Mouse (Mus musculus) G1E (cell line): ENCODE measurements around the gene Traf3ip1. TPM values are rescaled to one million over a fixed set of nuclear protein-coding genes. Genes with fewer than 3 reads are reported as not detected.

Experiments
- ATAC-seq: 2 replicates; pipeline ENCODE4 v1.8.0; 2016; ENCODE audit warnings: mild to moderate bottlenecking; ENCODE audit not compliant: insufficient number of reproducible peaks, poor library complexity, low FRiP score, severe bottlenecking; ENCODE audit errors: extremely low read depth
- DNase-seq: peaks from one replicate; pipeline ENCODE4 v3.0.0; 2012; ENCODE audit warnings: low spot score
- H3K27me3 ChIP-seq: 2 replicates; pipeline ENCODE4 v1.6.1; 2012; ENCODE audit warnings: mild to moderate bottlenecking, low read length, inconsistent platforms; ENCODE audit not compliant: insufficient read depth
- H3K36me3 ChIP-seq: replicated peaks from 2 replicates; pipeline ENCODE3; 2012; ENCODE audit warnings: mild to moderate bottlenecking, inconsistent platforms
- H3K4me1 ChIP-seq: 2 replicates; pipeline ENCODE4 v1.6.1; 2012; ENCODE audit warnings: low read depth, low read length, inconsistent platforms, mixed read lengths; ENCODE audit not compliant: insufficient read depth
- H3K4me3 ChIP-seq: 2 replicates; pipeline ENCODE4 v1.5.1; 2012; ENCODE audit warnings: low read depth, mild to moderate bottlenecking, inconsistent platforms, low read length, moderate library complexity, mixed read lengths
- H3K9me3 ChIP-seq: replicated peaks from 2 replicates; pipeline ENCODE4 v1.6.1; 2012; ENCODE audit warnings: inconsistent platforms
- CTCF ChIP-seq: IDR thresholded peaks from 2 replicates; pipeline ENCODE4 v1.5.1; 2012; ENCODE audit warnings: low read depth, low read length, inconsistent platforms, mixed read lengths
- GATA1 ChIP-seq: IDR thresholded peaks from 2 replicates; pipeline ENCODE4 v1.6.1; 2012; ENCODE audit warnings: borderline replicate concordance, low read length, inconsistent platforms, mixed read lengths
- GATA2 ChIP-seq: IDR thresholded peaks from 2 replicates; pipeline ENCODE4 v1.6.1; 2012; ENCODE audit warnings: low read depth, low read length, inconsistent platforms, borderline replicate concordance
- POLR2AphosphoS5 ChIP-seq: IDR thresholded peaks from 2 replicates; pipeline ENCODE4 v1.6.1; 2012; ENCODE audit warnings: low read depth, low read length, inconsistent platforms; ENCODE audit not compliant: insufficient replicate concordance
- TAL1 ChIP-seq: conservative IDR thresholded peaks from 2 replicates; pipeline ENCODE4 v1.6.1; 2012; ENCODE audit warnings: low read depth, low read length, inconsistent platforms, mixed read lengths
- polyA plus RNA-seq: library from polyadenylated mRNA; stranded (reverse); fragments of >175 nt; gene quantifications from 2 replicates; pipeline ENCODE4 v1.2.3, GENCODE M21; 2012
- total RNA-seq, 2 experiments: library from RNA; stranded (forward) in 1 of 2; stranded (reverse) in 1 of 2; fragments of 200-1000 nt in 1 of 2; fragments of >200 nt in 1 of 2; fragmentation: Nextera tagmentation in 1 of 2; gene quantifications; 2 replicates each; pipeline ENCODE4 v1.2.3; 2014 to 2017

Gene Traf3ip1
- total and polyA plus RNA-seq, 3 experiments: 9.7 to 17.8 (median 12.7) TPM

DNA sequence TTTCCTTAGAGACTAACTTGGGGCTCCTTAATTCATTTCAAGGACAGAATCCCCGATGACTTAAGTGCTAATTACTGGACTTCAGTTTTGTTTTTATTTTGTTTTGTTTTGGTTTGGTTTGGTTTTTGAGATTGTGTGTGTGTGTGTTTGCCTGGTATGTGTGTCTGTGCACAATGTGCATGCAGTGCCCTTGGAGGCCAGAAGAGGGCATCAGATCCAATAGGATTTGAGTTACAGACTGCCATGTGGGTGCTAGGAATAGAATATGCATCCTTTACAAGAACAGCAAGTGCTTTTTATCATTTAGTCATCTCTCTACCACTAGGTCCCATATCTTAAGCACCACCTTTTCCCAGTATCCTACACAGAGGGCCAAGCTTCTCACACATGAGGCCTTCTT, 15.5 kb upstream of the Traf3ip1 start:
- H3K9me3 ChIP-seq: peaks cover 3% of the 10 kb centered on the region; the same call in 1 of the 2 replicates
- TF ChIP-seq TAL1 (no peak), GATA1 (no peak), CTCF (peak; percentile 12; the same call in 1 of the 2 replicates), GATA2 (no peak), POLR2AphosphoS5 (no peak)
- no peak for ATAC-seq

DNA sequence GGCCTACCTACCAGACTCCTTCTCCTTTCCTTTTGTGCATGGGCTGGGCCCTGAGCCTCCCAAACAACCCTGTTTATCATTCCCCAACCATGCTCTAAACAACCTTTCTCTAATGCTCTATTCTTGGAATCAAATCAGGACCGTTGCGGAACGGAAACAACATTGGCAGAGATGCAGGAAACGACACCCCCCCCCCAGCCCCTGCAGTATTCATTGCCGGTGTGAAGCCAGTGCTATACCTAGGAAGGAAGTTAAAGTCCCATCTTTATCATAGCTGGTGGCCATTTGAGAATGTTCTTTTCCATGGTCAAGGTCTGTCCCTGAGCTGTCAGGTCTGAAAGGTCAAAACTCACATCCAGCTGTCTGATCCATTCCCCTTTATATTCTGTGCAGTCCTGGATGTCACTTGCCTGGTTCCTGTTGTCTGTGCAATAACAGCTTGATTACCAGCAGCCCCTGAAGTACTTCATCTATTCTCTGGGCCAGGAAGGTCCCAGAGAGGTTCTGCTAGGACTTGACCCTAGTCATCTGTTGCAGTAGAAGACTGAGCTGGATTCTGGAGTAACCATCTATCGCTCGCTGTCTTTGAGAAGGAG, 11.7 kb upstream of the Traf3ip1 start:
- Histone ChIP-seq H3K9me3 (peaks cover 3% of the 10 kb centered on the region; the same call in 1 of the 2 replicates), H3K36me3 (no peaks in the 10 kb centered on the region), H3K4me1 (0 out of 2 replicates have a peak, but pooled peaks cover 2% of the 10 kb centered on the region), H3K27me3 (peaks cover 48% of the 10 kb centered on the region), H3K4me3 (no peak overlapping the region)
- DNase-seq: no peak
- ATAC-seq: no peak
- TF ChIP-seq GATA1 (no peak), TAL1 (no peak), POLR2AphosphoS5 (no peak), GATA2 (no peak), CTCF (no peak)

More for the DNA sequence above, 15.5 kb upstream of the Traf3ip1 start:
- no peak for DNase-seq
- no peak overlapping the region for H3K4me3 ChIP-seq
- H3K4me1 ChIP-seq: 0 out of 2 replicates have a peak, but pooled peaks cover 2% of the 10 kb centered on the region
- peaks cover 29% of the 10 kb centered on the region for H3K27me3 ChIP-seq
- no peaks in the 10 kb centered on the region for H3K36me3 ChIP-seq

GRCm38 (mm10) chr1:91483304-91484010, 11.0 kb upstream of the Traf3ip1 start:
- H3K36me3 ChIP-seq: no peaks in the 10 kb centered on the region
- DNase-seq: peak; percentile 72
- 0 out of 2 replicates have a peak, but pooled peaks cover 2% of the 10 kb centered on the region for H3K4me1 ChIP-seq
- ATAC-seq: peak; percentile 72
- H3K9me3 ChIP-seq: peaks cover 3% of the 10 kb centered on the region; the same call in 1 of the 2 replicates
- no peak overlapping the region for H3K4me3 ChIP-seq
- TF ChIP-seq TAL1 (no peak), CTCF (peak; percentile 98)
- H3K27me3 ChIP-seq: peaks cover 51% of the 10 kb centered on the region

GRCm38 (mm10) chr1:91484011-91484346, 10.5 kb upstream of the Traf3ip1 start:
- DNase-seq: no peak
- H3K36me3 ChIP-seq: no peaks in the 10 kb centered on the region
- TF ChIP-seq GATA2 (no peak), POLR2AphosphoS5 (no peak)
- H3K27me3 ChIP-seq: peaks cover 49% of the 10 kb centered on the region
- peaks cover 2% of the 10 kb centered on the region; the same call in 1 of the 2 replicates for H3K9me3 ChIP-seq
- no peak overlapping the region for H3K4me3 ChIP-seq
- no peak for ATAC-seq
- 0 out of 2 replicates have a peak, but pooled peaks cover 2% of the 10 kb centered on the region for H3K4me1 ChIP-seq

- H3K9me3 ChIP-seq: no peaks in the 10 kb centered on the region
- no peaks in the 10 kb centered on the region for H3K4me1 ChIP-seq
- peaks cover 45% of the 10 kb centered on the region for H3K27me3 ChIP-seq
- no peaks in the 10 kb centered on the region for H3K36me3 ChIP-seq
- TF ChIP-seq TAL1: no peak
- no peak for TF ChIP-seq GATA1
- no peak for TF ChIP-seq CTCF
- TF ChIP-seq GATA2: no peak
- no peak for TF ChIP-seq POLR2AphosphoS5
- DNase-seq (no peak), ATAC-seq (no peak)
- H3K4me3 ChIP-seq: no peak overlapping the region
Measured at GRCm38 (mm10) chr1:91485422-91485821, 9.0 kb upstream of the Traf3ip1 start.

GRCm38 (mm10) chr1:91486165-91486564, 8.3 kb upstream of the Traf3ip1 start:
- Histone ChIP-seq H3K36me3 (no peaks in the 10 kb centered on the region), H3K4me1 (no peaks in the 10 kb centered on the region), H3K27me3 (peaks cover 47% of the 10 kb centered on the region), H3K9me3 (no peaks in the 10 kb centered on the region), H3K4me3 (no peak overlapping the region)
- no peak for DNase-seq
- no peak for TF ChIP-seq GATA1
- TF ChIP-seq GATA2: no peak
- no peak for TF ChIP-seq POLR2AphosphoS5
- no peak for TF ChIP-seq TAL1
- no peak for TF ChIP-seq CTCF
- no peak for ATAC-seq
